In genomic region chr2:71466103-71466502, GRCm38 (mm10) we compare ENCODE assay signal across 22 mouse cellular contexts. TPM values are rescaled to one million over a fixed set of nuclear protein-coding genes. Genes with fewer than 3 reads are reported as not detected.
DNase-seq lines count a peak whose midpoint lies in the region; ATAC-seq and TF ChIP-seq lines count a peak whose summit lies in the region.
"Had no signal": no experiment of that assay in that cellular context is flagged by ENCODE, and none has a peak within 500 bp of the region (broad histone marks: within the 10 kb centered on the region; RNA-seq: fewer than 3 reads in every experiment).

No protein-coding gene starts in this region.

- H3K4me2 ChIP-seq in forebrain, embryonic 16.5 days (ENCODE audit: low read length), result no peak overlapping the region
- H3K4me2 ChIP-seq in hindbrain, embryonic 16.5 days (ENCODE audit: low read length), result no peak overlapping the region
- H3K4me2 ChIP-seq in hindbrain, postnatal 0 days (ENCODE audit: low read depth, low read length), result no peak overlapping the region
- H3K4me2 ChIP-seq in midbrain, embryonic 11.5 days, result no peak overlapping the region
- H3K4me2 ChIP-seq: forebrain, embryonic 15.5 days; lung, embryonic 14.5 days; midbrain, embryonic 12.5 days; neural tube, embryonic 12.5 days had no signal

- H3K27ac ChIP-seq in forebrain, embryonic 10.5 days, result peak overlapping the region; percentile 56
- no peak overlapping the region for H3K27ac ChIP-seq in forebrain, embryonic 16.5 days (ENCODE audit: low read length)
- peak overlapping the region; percentile 48; the same call in 1 of the 2 replicates for H3K27ac ChIP-seq in hindbrain, embryonic 16.5 days (ENCODE audit: low read depth, low read length)
- no peak overlapping the region for H3K27ac ChIP-seq in hindbrain, postnatal 0 days
- H3K27ac ChIP-seq in midbrain, embryonic 10.5 days (replicated peaks), result peak overlapping the region; percentile 57; the same call in 1 of the 2 replicates
- H3K27ac ChIP-seq in midbrain, embryonic 11.5 days (ENCODE audit: low read depth, low read length), result no peak overlapping the region
- H3K27ac ChIP-seq: forebrain, embryonic 15.5 days; gastrocnemius, adult 2 months; kidney, postnatal 0 days; liver, embryonic 14.5 days; midbrain, embryonic 12.5 days; neural tube, embryonic 12.5 days had no signal

- no peak overlapping the region for H3K9ac ChIP-seq in forebrain, embryonic 16.5 days (replicated peaks; ENCODE audit: low read depth, low read length)
- H3K9ac ChIP-seq in hindbrain, embryonic 16.5 days (ENCODE audit: low read depth, low read length), result no peak overlapping the region
- H3K9ac ChIP-seq in hindbrain, postnatal 0 days (replicated peaks; ENCODE audit: low read length), result no peak overlapping the region
- no peak overlapping the region for H3K9ac ChIP-seq in midbrain, embryonic 11.5 days (ENCODE audit: low read length)
- H3K9ac ChIP-seq: forebrain, embryonic 15.5 days; liver, embryonic 14.5 days; lung, embryonic 14.5 days; midbrain, embryonic 12.5 days; neural tube, embryonic 12.5 days had no signal

- ATAC-seq in forebrain, embryonic 16.5 days, result no peak
- 0 out of 2 replicates have a peak, but pooled peaks have one; percentile 42 for ATAC-seq in hindbrain, embryonic 16.5 days
- no peak for ATAC-seq in hindbrain, postnatal 0 days
- ATAC-seq in midbrain, embryonic 11.5 days (ENCODE audit: low FRiP score), result no peak
- no peak for ATAC-seq in granulocyte monocyte progenitor cell, adult 5-6 weeks (replicated peaks; ENCODE audit: poor library complexity, severe bottlenecking)
- ATAC-seq: forebrain, embryonic 15.5 days; intestine, embryonic 16.5 days had no signal

- no peak for DNase-seq in forebrain, embryonic 10.5 days (ENCODE audit: extremely low spot score, low spot score)
- no peak for DNase-seq in hindbrain, postnatal 0 days (ENCODE audit: low spot score)
- DNase-seq in midbrain, embryonic 10.5 days (ENCODE audit: low spot score), result no peak
- no peak for DNase-seq in midbrain, embryonic 11.5 days (ENCODE audit: low spot score, missing footprints)
- DNase-seq: adrenal gland, postnatal 25 days; gastrocnemius, adult 2 months; gastrocnemius, postnatal 36 days; layer of hippocampus, postnatal 36 days; left cerebral cortex, postnatal 4 days; lung, embryonic 14.5 days; thymus, adult 2 months; thymus, postnatal 36 days had no signal

- no peaks in the 10 kb centered on the region for H3K36me3 ChIP-seq in forebrain, embryonic 10.5 days (replicated peaks)
- H3K36me3 ChIP-seq in forebrain, embryonic 16.5 days (ENCODE audit: control insufficient read depth, insufficient read depth), result no peaks in the 10 kb centered on the region
- no peaks in the 10 kb centered on the region for H3K36me3 ChIP-seq in hindbrain, embryonic 16.5 days (ENCODE audit: control insufficient read depth, insufficient read depth, low read length)
- no peaks in the 10 kb centered on the region for H3K36me3 ChIP-seq in hindbrain, postnatal 0 days (ENCODE audit: insufficient read depth, low read length)
- H3K36me3 ChIP-seq in midbrain, embryonic 10.5 days, result no peaks in the 10 kb centered on the region
- no peaks in the 10 kb centered on the region for H3K36me3 ChIP-seq in midbrain, embryonic 11.5 days (ENCODE audit: control insufficient read depth, insufficient read depth, low read length)
- H3K36me3 ChIP-seq: forebrain, embryonic 15.5 days; midbrain, embryonic 12.5 days; neural tube, embryonic 12.5 days had no signal

- no peaks in the 10 kb centered on the region for H3K27me3 ChIP-seq in forebrain, embryonic 10.5 days (ENCODE audit: poor library complexity, severe bottlenecking)
- no peaks in the 10 kb centered on the region for H3K27me3 ChIP-seq in forebrain, embryonic 16.5 days (replicated peaks; ENCODE audit: control insufficient read depth, insufficient read depth, low read length)
- H3K27me3 ChIP-seq in hindbrain, embryonic 16.5 days (replicated peaks; ENCODE audit: control insufficient read depth, insufficient read depth, low read length), result no peaks in the 10 kb centered on the region
- H3K27me3 ChIP-seq in hindbrain, postnatal 0 days (ENCODE audit: insufficient read depth, low read length), result no peaks in the 10 kb centered on the region
- 0 out of 2 replicates have a peak, but pooled peaks cover 4% of the 10 kb centered on the region for H3K27me3 ChIP-seq in midbrain, embryonic 10.5 days (ENCODE audit: low read depth, poor library complexity, severe bottlenecking)
- H3K27me3 ChIP-seq in midbrain, embryonic 11.5 days (ENCODE audit: control insufficient read depth, insufficient read depth, low read length), result no peaks in the 10 kb centered on the region
- H3K27me3 ChIP-seq: forebrain, embryonic 15.5 days; midbrain, embryonic 12.5 days; neural tube, embryonic 12.5 days had no signal

- H3K4me3 ChIP-seq in forebrain, embryonic 10.5 days, result no peak overlapping the region
- H3K4me3 ChIP-seq in forebrain, embryonic 16.5 days (replicated peaks; ENCODE audit: low read length), result no peak overlapping the region
- no peak overlapping the region for H3K4me3 ChIP-seq in hindbrain, embryonic 16.5 days (ENCODE audit: low read length)
- no peak overlapping the region for H3K4me3 ChIP-seq in hindbrain, postnatal 0 days (ENCODE audit: low read length)
- H3K4me3 ChIP-seq in midbrain, embryonic 10.5 days, result no peak overlapping the region
- H3K4me3 ChIP-seq in midbrain, embryonic 11.5 days (ENCODE audit: low read depth, low read length), result no peak overlapping the region
- H3K4me3 ChIP-seq: forebrain, embryonic 15.5 days; gastrocnemius, adult 2 months; midbrain, embryonic 12.5 days; myocyte; neural tube, embryonic 12.5 days had no signal

- TF ChIP-seq CTCF in hindbrain, postnatal 0 days (IDR thresholded peaks at IDR 0.05; ENCODE audit: low read depth), result no peak

- 12% methylated on average over 5 of the region's 6 CpGs for WGBS in forebrain, embryonic 10.5 days
- WGBS in forebrain, embryonic 16.5 days, result 14% methylated on average over 5 of the region's 6 CpGs
- WGBS in hindbrain, embryonic 16.5 days, result 11% methylated on average over 5 of the region's 6 CpGs
- 15% methylated on average over 5 of the region's 6 CpGs for WGBS in hindbrain, postnatal 0 days
- 7% methylated on average over 5 of the region's 6 CpGs for WGBS in midbrain, embryonic 10.5 days
- WGBS in midbrain, embryonic 11.5 days, result 5% methylated on average over 5 of the region's 6 CpGs

- H3K4me1 ChIP-seq in forebrain, embryonic 10.5 days, result peaks cover 23% of the 10 kb centered on the region
- H3K4me1 ChIP-seq in forebrain, embryonic 16.5 days (replicated peaks; ENCODE audit: control insufficient read depth, insufficient read depth, low read length), result no peaks in the 10 kb centered on the region
- peaks cover 3% of the 10 kb centered on the region; the same call in 1 of the 2 replicates for H3K4me1 ChIP-seq in hindbrain, embryonic 16.5 days (ENCODE audit: control insufficient read depth, insufficient read depth, low read depth, low read length)
- H3K4me1 ChIP-seq in hindbrain, postnatal 0 days (ENCODE audit: insufficient read depth, low read length), result peaks cover 4% of the 10 kb centered on the region; the same call in 1 of the 2 replicates
- H3K4me1 ChIP-seq in midbrain, embryonic 10.5 days, result peaks cover 15% of the 10 kb centered on the region
- no peaks in the 10 kb centered on the region for H3K4me1 ChIP-seq in midbrain, embryonic 11.5 days (ENCODE audit: control insufficient read depth, insufficient read depth, low read length)
- H3K4me1 ChIP-seq: forebrain, embryonic 15.5 days had no signal

- H3K9me3 ChIP-seq in forebrain, embryonic 10.5 days, result no peaks in the 10 kb centered on the region
- no peaks in the 10 kb centered on the region for H3K9me3 ChIP-seq in forebrain, embryonic 16.5 days (ENCODE audit: control insufficient read depth, low read length)
- H3K9me3 ChIP-seq in hindbrain, embryonic 16.5 days (ENCODE audit: control insufficient read depth, low read length), result no peaks in the 10 kb centered on the region
- H3K9me3 ChIP-seq in hindbrain, postnatal 0 days (ENCODE audit: low read length), result no peaks in the 10 kb centered on the region
- H3K9me3 ChIP-seq in midbrain, embryonic 10.5 days (replicated peaks), result no peaks in the 10 kb centered on the region
- no peaks in the 10 kb centered on the region for H3K9me3 ChIP-seq in midbrain, embryonic 11.5 days (ENCODE audit: control insufficient read depth, low read length)
- H3K9me3 ChIP-seq: forebrain, embryonic 15.5 days; midbrain, embryonic 12.5 days; neural tube, embryonic 12.5 days had no signal

RNA-seq across cellular contexts. Expression of gene Metap1d, which starts 13.0 kb away (rescaled TPM):
- polyA plus RNA-seq in forebrain, embryonic 10.5 days (2016; fragmentation: Nextera tagmentation; extraction: Ambion mirVana), result 26.7 and 27.9 TPM in 2 replicates
- 42.0 and 46.3 TPM in 2 replicates for polyA plus RNA-seq in forebrain, embryonic 16.5 days (2015; fragmentation: Nextera tagmentation; extraction: Ambion mirVana)
- polyA plus RNA-seq in hindbrain, embryonic 16.5 days (2015; fragmentation: Nextera tagmentation; extraction: Ambion mirVana), result 31.7 and 31.9 TPM in 2 replicates
- 12.0 and 14.4 TPM in 2 replicates for total RNA-seq in hindbrain, postnatal 0 days (2014; rRNA removed)
- 26.2 and 29.1 TPM in 2 replicates for polyA plus RNA-seq in hindbrain, postnatal 0 days (2015; fragmentation: Nextera tagmentation; extraction: Ambion mirVana)
- polyA plus RNA-seq in midbrain, embryonic 10.5 days (2016; fragmentation: Nextera tagmentation; extraction: Ambion mirVana), result 26.6 and 28.2 TPM in 2 replicates
- polyA plus RNA-seq in midbrain, embryonic 11.5 days (2014; fragmentation: Nextera tagmentation; extraction: Ambion mirVana), result 31.6 and 32.8 TPM in 2 replicates
- total RNA-seq in granulocyte monocyte progenitor cell, adult 5-6 weeks (2014; fragmentation: Nextera tagmentation), result 20.7 and 50.3 TPM in 2 replicates
- 17.0 and 25.4 TPM in 2 replicates for total RNA-seq in granulocyte monocyte progenitor cell, adult 5-6 weeks (2017)

Comparison
In these comparisons a context has a peak if more than half of its experiments do, and no peak if none do; other contexts are left out.
1. H3K27ac ChIP-seq: peak in forebrain, embryonic 10.5 days (single experiment), hindbrain, embryonic 16.5 days (single experiment) and midbrain, embryonic 10.5 days (single experiment); none in forebrain, embryonic 16.5 days (single experiment), hindbrain, postnatal 0 days (single experiment) and midbrain, embryonic 11.5 days (single experiment).